Mouse (Mus musculus) CD4-positive, CD25-positive, alpha-beta regulatory T cell, adult 2 months (primary cell): ENCODE measurements at regions not wholly inside any gene's neighbourhood (a gene's known extent, or its start where the extent isn't known, plus 50 kb on each side); places are given as distances from the start of the nearest gene placed in this dataset.
A peak's percentile ranks its signal among the peaks of the same experiment; 100 is the strongest.

ENCODE experiments used
- DNase-seq: peaks from one replicate; pipeline ENCODE4 v3.0.0-alpha.2; 2012; ENCODE audit warnings: low read depth, low spot score

DNA sequence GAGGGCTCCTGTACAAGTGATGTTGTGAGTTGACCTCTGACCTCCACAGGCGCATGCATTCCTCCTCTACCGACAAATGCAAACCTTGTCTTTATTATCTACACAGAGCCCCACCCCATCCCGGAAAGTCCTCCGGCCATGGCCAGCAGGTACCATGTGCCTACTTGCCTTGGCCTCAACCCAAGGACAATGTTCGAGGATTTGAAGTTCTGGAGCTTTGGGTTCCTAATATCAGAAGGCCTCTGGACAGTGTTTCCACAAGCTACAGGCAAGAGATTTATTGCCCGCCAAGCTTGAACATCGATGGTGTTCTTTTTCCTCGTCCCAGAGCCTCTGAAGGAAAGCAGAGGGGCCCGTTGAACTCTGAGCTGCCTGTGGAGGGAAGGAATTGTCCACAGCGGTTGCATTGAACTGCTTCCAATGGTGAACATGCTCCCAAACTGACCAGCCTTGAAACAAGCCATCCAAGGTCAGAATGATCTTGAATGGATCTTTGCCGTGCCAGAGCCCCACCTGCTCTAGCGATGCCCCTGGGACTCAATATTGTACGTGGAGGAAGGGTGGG lies 335.9 kb upstream of the Zmiz1 start:
- no peak for DNase-seq

DNA sequence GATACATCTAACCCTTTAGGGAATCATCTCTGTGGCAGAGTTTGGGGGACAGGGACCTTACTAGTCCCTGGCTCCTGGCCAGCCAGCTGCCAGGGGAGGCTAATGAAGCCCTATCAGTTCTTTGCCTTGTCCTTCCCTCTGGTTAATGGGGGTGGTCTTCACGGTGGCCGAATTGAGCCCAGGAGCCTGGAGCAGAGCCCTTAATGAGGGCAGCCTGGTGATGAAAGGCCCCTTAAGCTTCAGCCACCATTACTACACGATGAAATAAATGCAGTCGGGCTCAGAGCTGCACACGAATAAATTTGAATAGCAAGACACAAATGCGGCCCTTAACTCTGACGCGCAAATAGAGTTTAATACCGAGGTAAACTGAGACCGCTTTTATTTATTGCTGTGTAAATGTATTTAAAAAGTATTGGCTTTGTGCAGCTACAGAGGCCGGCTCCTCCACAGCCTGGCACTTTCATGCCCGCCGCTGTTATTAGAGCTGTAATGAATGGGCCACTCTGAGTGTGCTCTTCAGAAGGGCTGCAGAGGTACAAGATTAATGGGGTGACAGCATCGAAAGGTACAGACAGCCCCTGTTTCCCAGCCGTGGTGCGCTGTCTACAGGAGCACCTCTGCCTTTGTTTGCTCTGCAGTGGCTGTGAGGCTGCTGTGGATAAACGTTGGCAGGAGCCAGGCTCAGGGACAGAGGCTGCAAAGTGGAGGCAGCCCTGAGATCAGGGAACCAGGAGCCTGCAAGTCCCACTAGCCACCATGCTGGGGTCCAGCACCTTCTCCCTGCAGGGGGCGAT lies 335.2 kb upstream of the Zmiz1 start:
- DNase-seq: peak; percentile 10

DNA sequence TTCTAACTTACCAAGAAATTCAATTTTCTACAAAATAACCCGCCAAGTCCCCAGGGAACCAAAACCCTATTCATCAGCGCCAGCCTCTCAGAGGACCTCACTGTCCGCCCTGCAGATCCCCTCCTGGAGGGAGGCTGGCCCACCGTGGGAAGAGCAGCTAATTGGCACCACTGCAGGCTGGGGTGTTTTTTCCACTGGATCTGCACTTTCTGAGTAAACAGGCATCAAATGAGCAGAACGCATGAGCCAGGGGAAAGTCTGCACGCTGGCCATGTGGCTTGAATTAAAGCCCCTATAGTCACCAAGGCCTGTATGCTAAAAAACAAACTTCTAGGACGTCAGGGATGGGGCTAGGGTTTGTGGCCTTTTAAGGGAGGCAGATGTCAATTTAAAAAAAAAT lies 332.4 kb upstream of the Zmiz1 start:
- DNase-seq: no peak

DNA sequence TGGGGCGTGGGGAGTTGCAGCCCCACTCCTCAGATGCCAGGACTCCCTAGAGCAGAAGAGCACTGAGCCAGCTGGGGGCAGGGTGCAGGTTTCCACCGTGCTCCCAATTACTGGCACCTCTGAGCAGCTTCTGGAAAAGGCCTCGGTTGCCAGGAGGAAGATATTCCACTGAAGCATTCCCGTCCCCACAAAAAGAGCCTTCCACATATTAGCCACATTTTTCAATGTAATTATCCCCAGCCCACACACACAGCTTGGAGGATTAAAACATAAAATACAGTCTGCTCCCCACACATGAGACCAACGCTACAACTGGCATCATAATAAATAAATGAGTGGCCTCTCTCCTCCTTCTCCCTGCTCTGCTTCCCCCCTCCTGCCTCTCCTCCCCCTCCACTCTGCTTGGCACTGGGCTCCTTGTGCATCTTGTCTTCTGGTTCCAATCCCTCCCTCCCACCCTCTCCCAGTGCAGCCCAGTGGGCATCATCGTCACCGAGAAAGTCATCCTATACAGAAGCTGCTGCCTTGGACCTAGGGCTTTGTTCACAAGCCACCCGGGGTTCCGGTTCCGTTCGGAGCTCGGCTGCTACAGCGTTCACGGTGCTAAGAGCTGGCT lies 331.3 kb upstream of the Zmiz1 start:
- no peak for DNase-seq

DNA sequence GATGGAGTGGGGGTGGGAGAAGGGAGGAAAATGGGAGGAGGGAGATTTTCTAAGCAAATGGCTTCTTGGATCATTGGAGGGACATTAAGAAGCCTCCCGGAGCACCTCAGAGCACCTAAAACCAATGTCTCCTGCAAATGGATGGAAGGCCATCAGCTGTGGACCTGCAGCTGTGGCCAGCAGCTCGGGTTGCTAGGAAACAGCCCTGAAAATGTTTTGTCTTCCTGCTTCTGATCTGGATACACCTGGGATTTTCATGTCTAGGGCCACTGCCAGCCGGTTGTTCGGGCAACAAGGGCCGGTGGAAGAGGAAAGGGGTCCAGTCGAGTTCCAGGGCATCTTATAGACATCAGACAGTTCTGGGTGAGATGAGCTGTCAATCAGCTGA lies 330.8 kb upstream of the Zmiz1 start:
- no peak for DNase-seq

DNA sequence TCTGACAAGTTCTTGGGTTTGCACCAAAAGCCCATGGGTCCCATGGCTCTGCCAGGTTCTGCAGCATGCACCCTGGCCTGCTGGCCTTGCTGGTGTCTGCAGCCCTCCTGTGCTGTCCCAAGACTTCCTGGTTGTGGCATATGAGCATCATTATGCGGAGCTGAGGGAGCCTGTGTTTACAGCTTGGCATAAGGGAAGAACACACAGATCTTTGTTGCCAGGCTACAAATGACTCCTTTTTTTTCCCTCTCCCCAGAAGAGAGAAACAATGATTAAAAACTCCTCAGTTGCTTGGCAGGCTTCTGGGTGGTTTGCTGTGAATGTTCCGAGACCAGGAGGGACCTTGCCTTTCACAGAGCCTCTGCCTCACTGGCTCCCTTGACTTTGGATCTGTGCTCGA lies 323.6 kb upstream of the Zmiz1 start:
- no peak for DNase-seq

DNA sequence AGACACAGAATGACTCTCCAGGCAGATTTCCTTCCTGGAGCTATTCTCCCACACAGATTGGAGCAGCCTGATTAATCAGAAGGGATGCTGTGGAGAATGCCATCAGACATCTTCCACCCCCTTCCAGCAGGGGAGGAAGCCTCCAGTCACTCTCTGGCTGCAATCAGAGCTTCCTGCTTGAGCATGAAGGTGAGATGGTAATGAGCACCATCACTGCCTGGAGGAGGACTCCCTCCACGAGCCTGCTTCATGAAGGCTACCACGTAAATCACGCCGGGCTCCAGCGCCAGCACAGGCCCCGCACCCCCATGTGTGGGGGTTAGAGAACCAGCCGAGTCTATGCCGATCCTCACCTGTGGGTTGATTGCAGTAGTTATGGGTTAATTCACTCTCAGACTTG lies 321.7 kb upstream of the Zmiz1 start:
- no peak for DNase-seq

DNA sequence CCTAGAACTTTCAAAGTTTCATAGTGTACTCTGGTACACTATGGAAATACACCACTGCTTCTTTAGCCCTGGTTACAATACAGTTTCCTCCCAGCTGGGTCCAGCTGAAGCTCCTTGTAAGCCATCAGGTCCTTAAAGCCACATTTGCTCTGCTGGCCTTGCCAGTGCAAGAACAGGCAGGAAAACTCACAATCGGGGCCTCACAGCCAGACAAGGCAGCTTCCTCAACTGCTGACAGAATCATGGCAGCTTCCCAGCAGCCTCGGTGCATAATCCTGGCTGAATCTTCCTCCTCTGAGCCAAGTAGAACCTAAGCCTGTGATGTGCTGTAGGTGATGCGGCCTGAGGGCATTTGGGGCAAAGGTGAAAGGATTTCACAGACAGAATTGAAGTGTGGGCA lies 320.5 kb upstream of the Zmiz1 start:
- DNase-seq: no peak

DNA sequence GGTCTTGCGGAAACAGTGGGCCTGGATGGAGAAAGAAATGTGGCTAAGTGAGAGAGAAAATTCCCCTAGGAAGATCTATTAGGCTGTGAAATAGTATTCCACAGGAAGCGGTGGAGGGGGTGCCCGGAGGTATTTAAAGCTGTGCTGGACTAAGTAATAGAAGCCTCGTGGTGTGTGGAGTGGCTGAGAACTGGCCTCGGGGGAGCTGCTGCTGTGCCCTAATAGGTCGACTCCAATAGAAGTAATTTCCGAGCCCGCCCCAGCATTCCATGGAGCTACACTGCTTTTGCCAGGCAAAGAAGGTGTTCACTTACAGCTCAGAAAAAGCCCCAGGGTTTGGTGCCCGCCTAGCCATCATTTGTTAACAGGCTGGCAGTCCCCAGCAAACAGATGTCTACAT lies 317.1 kb upstream of the Zmiz1 start:
- no peak for DNase-seq

DNA sequence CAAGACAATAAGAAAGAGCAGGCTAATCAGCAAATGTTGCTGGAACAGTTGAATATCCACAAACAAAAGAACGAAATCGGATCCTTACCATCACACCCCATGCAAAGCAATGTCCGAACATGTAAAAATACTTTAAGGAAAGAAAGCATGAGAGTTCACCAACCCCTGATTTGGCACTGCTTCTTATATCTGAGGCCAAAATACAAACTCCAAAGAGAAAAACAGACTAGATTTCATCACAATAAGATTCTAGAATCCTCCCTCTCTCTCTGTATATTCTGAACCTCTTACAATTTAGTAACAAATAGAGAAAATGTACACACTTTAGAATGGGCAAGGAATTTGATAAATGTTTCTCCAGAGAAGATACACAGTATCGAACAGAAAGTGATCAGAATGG lies 315.9 kb upstream of the Zmiz1 start:
- DNase-seq: no peak

DNA sequence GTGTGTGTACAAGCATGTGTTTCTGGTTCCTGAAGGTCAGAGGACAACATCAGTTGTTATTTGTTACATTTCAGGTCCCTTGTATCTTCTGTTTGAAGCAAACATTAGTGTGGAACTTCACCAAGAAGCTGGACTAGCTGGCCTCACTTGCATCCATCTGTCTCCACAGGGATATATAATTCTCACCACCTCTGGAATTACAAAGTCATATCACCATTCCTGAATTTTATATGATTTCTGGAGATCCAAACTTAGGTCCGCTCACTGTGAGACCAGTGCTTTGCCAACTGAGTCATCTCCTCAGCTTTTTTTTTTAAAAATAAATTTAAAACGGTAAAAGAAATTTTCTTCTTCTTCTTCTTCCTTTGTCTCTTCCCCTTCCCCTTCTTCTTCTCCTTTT lies 311.3 kb upstream of the Zmiz1 start:
- DNase-seq: no peak

DNA sequence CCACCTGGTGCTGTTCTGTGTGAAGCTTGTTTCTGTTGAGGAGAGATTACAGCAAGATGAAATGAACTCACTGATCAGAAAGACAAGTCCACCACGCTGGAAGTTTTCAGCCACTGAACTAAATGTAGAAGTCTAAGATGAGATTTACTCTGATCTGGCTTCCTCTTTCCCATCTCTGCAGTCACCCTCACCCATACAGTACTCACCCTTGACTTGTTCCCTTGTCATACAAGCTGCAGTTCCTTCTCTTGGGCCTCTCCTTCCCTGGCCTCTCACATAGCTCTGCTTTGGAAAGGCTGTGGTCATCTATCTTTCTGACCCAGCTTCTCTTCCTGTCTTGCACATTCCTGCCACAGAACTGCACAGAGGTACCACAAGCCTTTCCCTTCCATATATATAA lies 308.0 kb upstream of the Zmiz1 start:
- no peak for DNase-seq

DNA sequence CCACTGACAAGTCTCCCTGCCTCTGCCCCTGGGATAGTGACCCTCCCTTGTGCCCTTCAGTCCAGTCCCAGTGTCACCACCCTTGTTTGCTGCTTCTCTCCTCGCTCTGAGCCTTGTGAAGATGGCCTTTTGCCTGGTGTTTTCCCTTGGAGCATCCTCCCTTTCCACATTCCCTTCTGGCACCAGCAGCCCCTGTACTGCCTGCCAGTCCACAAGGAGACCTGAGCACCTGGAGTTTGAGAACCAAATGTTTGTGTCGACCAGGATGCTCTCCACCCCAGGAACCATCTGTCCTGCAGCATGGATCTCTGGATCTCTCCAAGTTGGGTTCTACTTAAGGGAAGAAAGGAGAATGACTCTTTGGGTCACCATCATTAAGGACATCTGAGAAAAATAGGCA lies 307.5 kb upstream of the Zmiz1 start:
- no peak for DNase-seq

DNA sequence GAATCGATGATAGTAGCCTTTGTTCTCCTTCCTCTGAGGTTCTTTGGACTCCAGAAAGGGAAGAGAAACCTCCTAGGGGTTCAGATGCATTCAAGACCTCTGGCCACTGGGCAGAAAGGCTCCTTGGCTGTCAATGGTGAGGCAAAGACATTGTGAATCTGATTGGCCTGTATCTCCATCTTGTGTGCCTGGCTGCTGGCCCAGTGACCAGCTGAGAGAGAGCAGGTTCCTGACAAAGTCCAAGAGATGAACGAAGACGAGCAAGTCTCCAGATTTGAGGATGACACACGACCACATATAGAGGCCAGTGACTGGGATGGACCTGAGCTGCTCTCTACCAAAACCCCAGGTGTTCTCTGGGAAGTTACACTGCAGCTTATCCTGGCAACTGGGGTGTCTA lies 305.4 kb upstream of the Zmiz1 start:
- DNase-seq: no peak

DNA sequence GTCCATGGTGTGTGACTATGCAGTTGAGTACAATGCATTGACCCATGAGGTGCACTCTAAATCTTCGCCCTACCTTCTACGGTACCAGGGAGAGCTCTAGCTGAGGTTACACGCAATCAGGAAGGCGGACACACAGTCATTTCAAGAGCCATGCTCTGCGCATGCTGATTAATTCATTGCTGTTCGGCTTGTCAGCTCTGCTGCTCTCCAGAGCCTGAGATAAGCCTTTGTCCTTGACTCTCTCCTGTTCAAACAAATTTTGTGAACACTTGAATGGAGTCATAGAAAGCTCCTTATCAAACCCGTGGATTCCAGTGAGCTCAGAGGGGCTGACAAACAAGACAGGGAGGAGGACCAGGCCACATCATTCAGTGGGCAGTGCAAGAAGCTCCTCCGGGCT lies 304.8 kb upstream of the Zmiz1 start:
- no peak for DNase-seq

DNA sequence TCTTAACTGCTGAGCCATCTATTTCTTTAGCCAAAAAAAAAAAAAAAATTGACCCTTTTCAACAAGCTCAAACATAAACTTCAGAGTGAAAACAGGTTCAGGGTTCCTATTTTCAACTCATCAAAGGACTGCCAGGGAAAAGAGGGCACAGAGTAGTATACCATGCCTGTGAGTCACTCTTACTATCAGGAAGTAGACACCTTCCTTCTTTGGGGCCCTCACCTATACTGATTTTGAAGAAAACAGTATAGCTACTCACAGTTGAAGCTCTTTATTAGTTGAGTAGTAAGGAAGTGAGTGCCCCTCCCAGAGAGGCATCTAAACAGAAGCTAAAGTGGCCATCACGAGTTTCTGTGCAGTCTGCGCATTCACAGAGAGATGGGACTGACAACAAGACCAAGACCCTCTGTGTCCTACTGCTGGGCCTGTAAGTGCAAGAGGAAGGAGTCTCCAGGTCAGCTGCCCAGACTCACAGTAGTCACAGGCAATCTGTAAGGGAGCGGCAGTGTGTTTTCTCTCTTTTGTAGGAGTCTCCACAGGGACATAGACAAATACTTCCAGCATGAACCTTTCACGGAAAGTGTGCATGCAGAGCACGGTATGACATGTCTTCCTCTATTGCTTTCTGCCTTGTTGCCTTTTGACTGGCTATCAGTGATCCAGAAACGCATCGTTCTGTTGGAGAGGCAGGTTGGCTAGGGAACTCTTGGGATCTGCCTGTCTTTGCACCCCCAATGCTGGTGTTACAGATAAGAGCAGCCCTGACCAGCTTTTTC lies 303.8 kb upstream of the Zmiz1 start:
- DNase-seq: no peak

DNA sequence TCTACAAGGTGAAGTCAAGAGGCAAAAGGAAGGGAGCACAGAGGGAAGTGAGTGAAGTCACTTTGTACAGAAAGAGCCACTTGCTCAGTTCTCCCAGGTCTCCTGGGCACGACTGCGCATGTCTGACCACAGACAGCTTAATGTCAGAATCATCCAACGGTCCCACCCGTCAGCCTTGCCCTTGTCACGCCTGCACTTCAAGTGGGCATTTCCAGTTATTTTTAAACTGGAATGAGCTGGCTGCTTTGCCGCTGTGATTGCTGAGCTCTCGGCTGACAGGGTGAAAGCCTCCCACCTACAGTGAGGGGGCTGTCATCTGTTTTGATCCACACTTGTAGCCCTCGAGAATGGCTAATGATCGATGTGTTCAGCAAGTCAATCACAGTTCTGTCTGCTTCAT lies 302.8 kb upstream of the Zmiz1 start:
- peak; percentile 22 for DNase-seq

DNA sequence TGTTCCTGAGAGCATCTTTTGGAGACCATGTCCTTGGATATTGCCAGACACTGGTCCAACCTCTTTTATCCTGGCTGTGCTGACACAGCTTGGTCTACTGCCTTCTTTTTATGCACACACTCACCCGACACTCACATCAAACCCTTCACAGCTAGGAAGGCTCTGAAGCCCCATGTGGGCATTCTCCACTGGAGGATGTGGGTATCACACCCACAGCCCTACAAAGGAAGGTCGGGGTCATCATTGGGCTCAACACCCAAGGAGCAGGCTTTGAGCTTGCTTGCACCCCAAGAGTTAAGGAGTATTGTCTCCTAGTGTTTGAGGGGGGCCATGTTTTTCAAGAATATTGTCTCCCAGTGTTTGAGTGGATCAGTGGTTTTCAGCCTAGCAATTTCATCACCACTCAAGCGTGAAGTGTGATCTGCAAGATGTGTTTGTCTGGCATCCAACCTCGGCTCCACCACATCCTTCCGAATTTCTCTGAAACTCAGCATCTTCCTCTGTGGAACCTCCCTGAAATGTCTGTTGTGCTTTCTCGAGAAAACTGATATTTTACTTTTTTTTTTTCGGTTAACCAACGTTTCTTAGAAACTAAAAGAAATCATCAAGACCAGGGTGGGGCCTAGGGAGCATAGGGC lies 297.2 kb upstream of the Zmiz1 start:
- peak; percentile 14 for DNase-seq

DNA sequence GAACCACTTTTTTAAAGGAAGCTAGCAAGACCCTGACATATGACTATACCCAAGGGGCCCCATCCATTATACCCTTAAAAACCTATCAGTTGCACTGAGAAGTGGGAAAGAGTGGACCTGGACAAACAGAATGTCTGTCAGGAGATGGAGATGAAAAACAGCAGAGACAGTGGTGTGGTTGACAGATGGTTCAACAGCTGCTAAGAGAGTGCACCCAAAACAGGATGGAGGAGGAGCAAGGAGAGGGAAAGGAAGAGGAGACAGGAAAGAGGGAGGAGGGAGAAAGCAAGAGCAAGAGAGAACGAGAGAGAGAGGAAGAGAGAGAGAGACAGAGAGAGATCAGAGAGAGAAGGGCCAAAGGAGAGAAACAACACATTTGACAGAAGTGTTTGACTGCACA lies 292.8 kb upstream of the Zmiz1 start:
- no peak for DNase-seq

DNA sequence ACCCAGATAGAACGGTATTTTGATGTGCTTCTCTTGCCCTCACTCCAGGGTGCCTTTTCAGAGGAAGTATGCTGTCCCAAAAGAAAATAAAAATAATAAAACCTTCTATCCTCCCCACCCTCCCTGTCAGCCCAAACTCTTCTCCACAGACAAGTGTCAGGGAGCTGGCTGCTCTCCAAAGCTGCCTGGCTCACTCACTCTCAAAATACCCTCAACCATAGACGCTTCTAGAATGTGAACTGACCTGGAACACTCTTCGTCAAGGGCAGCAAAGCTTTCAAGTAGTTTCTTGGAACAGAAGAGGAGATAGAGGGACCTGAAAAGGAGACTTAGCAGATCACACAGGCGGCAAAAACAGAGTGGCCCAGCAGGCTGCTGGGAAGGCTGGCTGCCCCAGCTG lies 291.4 kb upstream of the Zmiz1 start:
- no peak for DNase-seq

DNA sequence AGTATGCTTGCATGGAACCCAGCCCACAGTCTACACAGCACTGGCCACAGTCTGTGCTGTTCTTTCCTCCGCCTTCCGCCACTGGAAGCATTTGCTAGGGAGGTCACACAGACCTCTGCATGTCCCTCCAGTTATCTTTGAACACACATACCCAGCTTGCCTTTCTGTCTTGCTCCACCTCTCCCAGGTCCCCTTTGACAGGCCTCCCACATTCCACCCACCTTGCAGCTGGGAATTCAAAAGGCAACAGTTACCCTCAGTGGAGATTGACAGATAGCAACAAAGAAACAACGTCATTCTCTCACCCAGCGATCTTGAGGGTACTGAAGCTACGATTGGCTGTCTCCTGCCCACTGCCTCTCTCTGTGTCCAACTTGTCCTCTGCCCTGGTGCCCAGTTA lies 290.7 kb upstream of the Zmiz1 start:
- DNase-seq: no peak

DNA sequence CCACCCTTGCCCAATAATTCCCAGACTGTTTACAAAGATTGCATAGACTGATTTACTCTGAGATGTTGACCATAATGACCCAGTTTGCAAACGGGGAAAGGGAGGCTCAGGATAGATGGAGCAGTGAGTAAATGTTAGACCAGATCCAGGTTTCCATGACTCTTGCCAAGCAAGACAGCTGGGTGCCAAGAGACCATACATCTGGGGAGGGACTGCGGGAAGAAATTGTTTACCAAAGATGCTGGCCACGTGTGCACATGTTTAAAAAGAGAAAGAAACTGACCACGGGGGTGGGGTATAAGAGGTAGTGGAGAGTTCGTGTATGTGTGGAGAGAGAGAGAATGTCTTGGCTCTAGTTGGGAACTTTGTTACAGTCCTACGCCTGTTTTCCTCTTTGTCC lies 285.7 kb upstream of the Zmiz1 start:
- DNase-seq: no peak
